Comparison of ENCODE assay signal across 18 mouse cellular contexts in the genomic region with DNA sequence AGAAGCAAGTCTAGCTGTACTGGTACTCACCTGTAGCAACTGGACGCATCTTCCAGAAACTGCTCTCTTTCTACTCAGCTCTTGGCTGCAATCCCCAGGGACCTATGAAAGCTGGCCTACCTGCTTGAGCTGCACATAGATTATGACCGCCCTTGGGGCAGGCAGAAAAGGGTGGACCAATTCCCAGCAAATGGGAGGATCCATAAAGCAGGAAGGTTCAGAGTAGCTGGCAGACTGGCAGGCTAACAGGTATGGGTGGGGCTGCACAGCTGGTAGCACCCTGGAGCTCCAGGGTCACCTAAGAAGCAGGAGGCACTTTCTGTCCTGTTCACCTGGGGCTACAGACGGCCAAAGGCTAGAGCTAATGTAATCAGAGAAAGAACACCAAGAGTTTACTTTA. TPM values are rescaled to one million over a fixed set of nuclear protein-coding genes. Genes with fewer than 3 reads are reported as not detected.
"Had no signal": no experiment of that assay in that cellular context is flagged by ENCODE, and none has a peak within 500 bp of the region (broad histone marks: within the 10 kb centered on the region; RNA-seq: fewer than 3 reads in every experiment).

No protein-coding gene starts in this region.

- ATAC-seq: midbrain, embryonic 13.5 days had no signal

- H3K27me3 ChIP-seq: limb, embryonic 13.5 days; midbrain, embryonic 13.5 days had no signal

- H3K36me3 ChIP-seq: limb, embryonic 13.5 days; midbrain, embryonic 13.5 days had no signal

- H3K4me1 ChIP-seq: limb, embryonic 13.5 days; midbrain, embryonic 13.5 days had no signal

- H3K4me2 ChIP-seq: limb, embryonic 13.5 days; midbrain, embryonic 13.5 days had no signal

- H3K9me3 ChIP-seq: limb, embryonic 13.5 days; midbrain, embryonic 13.5 days had no signal

- H3K4me3 ChIP-seq: limb, embryonic 13.5 days; midbrain, embryonic 13.5 days had no signal

- H3K27ac ChIP-seq: limb, embryonic 13.5 days; liver, embryonic 14.5 days; midbrain, embryonic 13.5 days had no signal

- DNase-seq: left cerebral cortex, postnatal 4 days; lung, adult 18-20 months; lung, postnatal 36 days; right cerebral cortex, adult 18-20 months; right cerebral cortex, postnatal 25 days; thymus, postnatal 14 days had no signal

- H3K9ac ChIP-seq: limb, embryonic 13.5 days; liver, embryonic 14.5 days; midbrain, embryonic 13.5 days had no signal

RNA-seq across cellular contexts. Expression of gene Fam3b, which starts 9.8 kb away (rescaled TPM):
- total RNA-seq: layer of hippocampus, adult 8-10 months; layer of hippocampus, postnatal 14 days; left cerebral cortex, adult 18-20 months; left cerebral cortex, postnatal 4 days; midbrain, postnatal 0 days had no signal
- polyA plus RNA-seq: kidney, embryonic 14.5 days; limb, embryonic 13.5 days; liver, adult 2 months; lung, embryonic 16.5 days; midbrain, embryonic 13.5 days; midbrain, postnatal 0 days; neural tube, embryonic 14.5 days; stomach, embryonic 14.5 days had no signal

RNA-seq across cellular contexts. Expression of gene Mx1, which starts 42.1 kb away (rescaled TPM):
- polyA plus RNA-seq: kidney, embryonic 14.5 days; neural tube, embryonic 14.5 days had no signal
